Mouse (Mus musculus) MEL (cell line): ENCODE measurements around the gene Atpaf2. TPM values are rescaled to one million over a fixed set of nuclear protein-coding genes. Genes with fewer than 3 reads are reported as not detected.

Experiments
- DNase-seq: peaks from one replicate; pipeline ENCODE4 v3.0.0; 2011; ENCODE audit warnings: low read depth, low spot score
- H3K27ac ChIP-seq: 2 replicates; pipeline ENCODE4 v1.5.1; 2012; ENCODE audit warnings: low read depth, mild to moderate bottlenecking, control low read depth, low read length, moderate library complexity; ENCODE audit not compliant: control insufficient read depth
- H3K27me3 ChIP-seq, 2 experiments: fragments of 150-350 bp in 1 of 2; sonication (generic) in 1 of 2; 2 replicates each; pipeline ENCODE4 v1.6.1; 2012; ENCODE audit warnings: low read length in 2 of 2, mild to moderate bottlenecking in 2 of 2, improper control_type of control experiment in 1 of 2, moderate library complexity in 1 of 2; ENCODE audit not compliant: insufficient read depth in 2 of 2, control insufficient read depth in 1 of 2
- H3K36me3 ChIP-seq, 2 experiments: 2 replicates each; pipeline ENCODE4 v1.6.1; 2012 to 2014; ENCODE audit warnings: low read length in 2 of 2, improper control_type of control experiment in 1 of 2, inconsistent platforms in 1 of 2, mild to moderate bottlenecking in 1 of 2; ENCODE audit not compliant: insufficient read depth in 2 of 2, control insufficient read depth in 1 of 2
- H3K4me1 ChIP-seq, 2 experiments: fragments of 150-350 bp in 1 of 2; sonication (generic) in 1 of 2; 2 replicates each; pipeline ENCODE4 v1.6.1; 2012; ENCODE audit warnings: low read length in 2 of 2, improper control_type of control experiment in 1 of 2, mild to moderate bottlenecking in 1 of 2; ENCODE audit not compliant: insufficient read depth in 2 of 2, control insufficient read depth in 1 of 2
- H3K4me3 ChIP-seq, 2 experiments: fragments of 150-350 bp in 1 of 2; sonication (generic) in 1 of 2; 2 replicates each; pipeline ENCODE4 v1.5.1; 2012; ENCODE audit warnings: low read depth in 2 of 2, low read length in 2 of 2, mild to moderate bottlenecking in 2 of 2, moderate library complexity in 2 of 2, control low read depth in 1 of 2, improper control_type of control experiment in 1 of 2; ENCODE audit not compliant: control insufficient read depth in 1 of 2, insufficient read depth in 1 of 2
- H3K79me2 ChIP-seq: 2 replicates; pipeline ENCODE4 v1.6.1; 2012; ENCODE audit warnings: mild to moderate bottlenecking, low read length, moderate library complexity; ENCODE audit not compliant: control insufficient read depth, poor library complexity, insufficient read depth
- H3K9ac ChIP-seq: 2 replicates; pipeline ENCODE4 v1.6.1; 2012; ENCODE audit warnings: low read depth, mild to moderate bottlenecking, control low read depth, low read length, moderate library complexity; ENCODE audit not compliant: control insufficient read depth, poor library complexity, severe bottlenecking
- H3K9me3 ChIP-seq: fragments of 150-350 bp; sonication (generic); replicated peaks from 2 replicates; pipeline ENCODE4 v1.6.1; 2012; ENCODE audit warnings: mild to moderate bottlenecking, low read length, improper control_type of control experiment, moderate library complexity; ENCODE audit not compliant: insufficient read depth
- BHLHE40 ChIP-seq: IDR thresholded peaks from 2 replicates; pipeline ENCODE4 v1.6.1; 2012; ENCODE audit warnings: low read depth, mild to moderate bottlenecking, inconsistent platforms, low read length, improper control_type of control experiment, borderline replicate concordance
- CHD2 ChIP-seq: IDR thresholded peaks from 2 replicates; pipeline ENCODE4 v1.6.1; 2011; ENCODE audit warnings: low read length, improper control_type of control experiment
- CTCF ChIP-seq, 3 experiments: IDR thresholded peaks in 2 of 3; conservative IDR thresholded peaks in 1 of 3; 2 replicates each; pipeline ENCODE4 v1.5.1; 2011 to 2012; ENCODE audit warnings: low read length in 3 of 3, low read depth in 2 of 3, mild to moderate bottlenecking in 2 of 3, improper control_type of control experiment in 1 of 3, inconsistent platforms in 1 of 3, mixed read lengths in 1 of 3, moderate library complexity in 1 of 3; ENCODE audit not compliant: control insufficient read depth in 1 of 3, insufficient read depth in 1 of 3, poor library complexity in 1 of 3, severe bottlenecking in 1 of 3
- E2F4 ChIP-seq: IDR thresholded peaks from 2 replicates; pipeline ENCODE4 v1.6.1; 2011; ENCODE audit warnings: low read depth, low read length, improper control_type of control experiment, borderline replicate concordance
- ELF1 ChIP-seq: IDR thresholded peaks from 2 replicates; pipeline ENCODE4 v1.6.1; 2014; ENCODE audit warnings: low read depth, mild to moderate bottlenecking, inconsistent platforms, low read length, improper control_type of control experiment, moderate library complexity
- ETS1 ChIP-seq: IDR thresholded peaks from 2 replicates; pipeline ENCODE4 v1.6.1; 2012; ENCODE audit warnings: low read depth, mild to moderate bottlenecking, inconsistent platforms, low read length, improper control_type of control experiment, moderate library complexity
- GABPA ChIP-seq: IDR thresholded peaks from 2 replicates; pipeline ENCODE4 v1.6.1; 2012; ENCODE audit warnings: low read depth, mild to moderate bottlenecking, inconsistent platforms, low read length, improper control_type of control experiment, moderate library complexity
- HCFC1 ChIP-seq: IDR thresholded peaks from 2 replicates; pipeline ENCODE4 v1.6.1; 2012; ENCODE audit warnings: low read depth, mild to moderate bottlenecking, inconsistent platforms, low read length, improper control_type of control experiment, moderate library complexity
- KAT2A ChIP-seq: conservative IDR thresholded peaks from 2 replicates; pipeline ENCODE4 v1.6.1; 2012; ENCODE audit warnings: low read depth, low read length, improper control_type of control experiment, inconsistent platforms
- MAX ChIP-seq: IDR thresholded peaks from 2 replicates; pipeline ENCODE4 v1.6.1; 2011; ENCODE audit warnings: low read length, improper control_type of control experiment
- MAZ ChIP-seq: IDR thresholded peaks from 2 replicates; pipeline ENCODE4 v1.6.1; 2012; ENCODE audit warnings: low read depth, mild to moderate bottlenecking, inconsistent platforms, low read length, improper control_type of control experiment
- MEF2A ChIP-seq: IDR thresholded peaks from 2 replicates; pipeline ENCODE4 v1.6.1; 2014; ENCODE audit warnings: low read depth, mild to moderate bottlenecking, inconsistent platforms, low read length, improper control_type of control experiment; ENCODE audit not compliant: poor library complexity, insufficient replicate concordance, severe bottlenecking; ENCODE audit errors: extremely low read depth
- MXI1 ChIP-seq: IDR thresholded peaks from 2 replicates; pipeline ENCODE4 v1.6.1; 2011; ENCODE audit warnings: mild to moderate bottlenecking, low read depth, low read length, improper control_type of control experiment
- MYB ChIP-seq: IDR thresholded peaks from 2 replicates; pipeline ENCODE4 v1.6.1; 2011; ENCODE audit warnings: mild to moderate bottlenecking, low read depth, low read length, improper control_type of control experiment
- MYC ChIP-seq: IDR thresholded peaks from 2 replicates; pipeline ENCODE4 v1.6.1; 2011; ENCODE audit warnings: low read depth, mild to moderate bottlenecking, low read length, improper control_type of control experiment, moderate library complexity
- NELFE ChIP-seq: IDR thresholded peaks from 2 replicates; pipeline ENCODE4 v1.6.1; 2011; ENCODE audit warnings: low read depth, low read length, improper control_type of control experiment
- NRF1 ChIP-seq: IDR thresholded peaks from 2 replicates; pipeline ENCODE4 v1.6.1; 2014; ENCODE audit warnings: low read depth, mild to moderate bottlenecking, inconsistent platforms, low read length, improper control_type of control experiment, moderate library complexity; ENCODE audit not compliant: poor library complexity, insufficient read depth, severe bottlenecking
- POLR2A ChIP-seq, 2 experiments: IDR thresholded peaks; 2 replicates each; pipeline ENCODE4 v1.6.1; 2011 to 2012; ENCODE audit warnings: low read length in 2 of 2, mild to moderate bottlenecking in 2 of 2, control low read depth in 1 of 2, improper control_type of control experiment in 1 of 2, low read depth in 1 of 2, moderate library complexity in 1 of 2; ENCODE audit not compliant: control insufficient read depth in 1 of 2, insufficient read depth in 1 of 2, poor library complexity in 1 of 2
- POLR2AphosphoS2 ChIP-seq: IDR thresholded peaks from 2 replicates; pipeline ENCODE4 v1.6.1; 2011; ENCODE audit warnings: low read length, improper control_type of control experiment
- SIN3A ChIP-seq: IDR thresholded peaks from 2 replicates; pipeline ENCODE4 v1.6.1; 2012; ENCODE audit warnings: low read length, improper control_type of control experiment, inconsistent platforms
- TAL1 ChIP-seq: IDR thresholded peaks from 2 replicates; pipeline ENCODE4 v1.6.1; 2012; ENCODE audit warnings: mild to moderate bottlenecking, inconsistent platforms, low read length, moderate library complexity, mixed read lengths
- TBP ChIP-seq: IDR thresholded peaks from 2 replicates; pipeline ENCODE4 v1.8.0; 2011; ENCODE audit warnings: low read depth, low read length, improper control_type of control experiment
- TCF12 ChIP-seq: IDR thresholded peaks from 2 replicates; pipeline ENCODE4 v1.6.1; 2014; ENCODE audit warnings: low read depth, mild to moderate bottlenecking, inconsistent platforms, low read length, improper control_type of control experiment, moderate library complexity
- UBTF ChIP-seq: IDR thresholded peaks from 2 replicates; pipeline ENCODE4 v1.6.1; 2012; ENCODE audit warnings: low read depth, mild to moderate bottlenecking, inconsistent platforms, low read length, improper control_type of control experiment, moderate library complexity, borderline replicate concordance; ENCODE audit not compliant: insufficient read depth
- USF1 ChIP-seq: IDR thresholded peaks from 2 replicates; pipeline ENCODE4 v1.6.1; 2014; ENCODE audit warnings: low read depth, mild to moderate bottlenecking, inconsistent platforms, low read length, improper control_type of control experiment, moderate library complexity
- USF2 ChIP-seq, 2 experiments: IDR thresholded peaks; 2 replicates each; pipeline ENCODE4 v1.6.1; 2011 to 2012; ENCODE audit warnings: improper control_type of control experiment in 2 of 2, low read length in 2 of 2, borderline replicate concordance in 1 of 2, inconsistent platforms in 1 of 2, low read depth in 1 of 2, mild to moderate bottlenecking in 1 of 2; ENCODE audit not compliant: insufficient read depth in 1 of 2
- ZC3H11A ChIP-seq: IDR thresholded peaks from 2 replicates; pipeline ENCODE4 v1.6.1; 2012; ENCODE audit warnings: low read depth, mild to moderate bottlenecking, inconsistent platforms, low read length, improper control_type of control experiment
- ZMIZ1 ChIP-seq: IDR thresholded peaks from 2 replicates; pipeline ENCODE4 v1.6.1; 2012; ENCODE audit warnings: low read depth, mild to moderate bottlenecking, inconsistent platforms, low read length, improper control_type of control experiment, moderate library complexity
- polyA plus RNA-seq, 2 experiments: library from polyadenylated mRNA; stranded (reverse) in 1 of 2; unstranded in 1 of 2; fragments of >175 nt in 1 of 2; fragments of >200 nt in 1 of 2; gene quantifications; 2 replicates each; pipeline versions ENCODE4 v1.2.1 to v1.2.4; 2012; ENCODE audit warnings: low replicate concordance in 2 of 2, low read depth in 1 of 2; ENCODE audit not compliant: insufficient read length in 2 of 2, insufficient read depth in 1 of 2, missing spikeins in 1 of 2
- total RNA-seq: library from RNA; depleted of rRNA; stranded (reverse); fragments of 300-350 nt; gene quantifications from 2 replicates; pipeline ENCODE4 v1.2.3, GENCODE M21; 2012

The Atpaf2 gene
- total and polyA plus RNA-seq, 3 experiments, result 82.6 to 102 TPM; not detected in 1

DNA sequence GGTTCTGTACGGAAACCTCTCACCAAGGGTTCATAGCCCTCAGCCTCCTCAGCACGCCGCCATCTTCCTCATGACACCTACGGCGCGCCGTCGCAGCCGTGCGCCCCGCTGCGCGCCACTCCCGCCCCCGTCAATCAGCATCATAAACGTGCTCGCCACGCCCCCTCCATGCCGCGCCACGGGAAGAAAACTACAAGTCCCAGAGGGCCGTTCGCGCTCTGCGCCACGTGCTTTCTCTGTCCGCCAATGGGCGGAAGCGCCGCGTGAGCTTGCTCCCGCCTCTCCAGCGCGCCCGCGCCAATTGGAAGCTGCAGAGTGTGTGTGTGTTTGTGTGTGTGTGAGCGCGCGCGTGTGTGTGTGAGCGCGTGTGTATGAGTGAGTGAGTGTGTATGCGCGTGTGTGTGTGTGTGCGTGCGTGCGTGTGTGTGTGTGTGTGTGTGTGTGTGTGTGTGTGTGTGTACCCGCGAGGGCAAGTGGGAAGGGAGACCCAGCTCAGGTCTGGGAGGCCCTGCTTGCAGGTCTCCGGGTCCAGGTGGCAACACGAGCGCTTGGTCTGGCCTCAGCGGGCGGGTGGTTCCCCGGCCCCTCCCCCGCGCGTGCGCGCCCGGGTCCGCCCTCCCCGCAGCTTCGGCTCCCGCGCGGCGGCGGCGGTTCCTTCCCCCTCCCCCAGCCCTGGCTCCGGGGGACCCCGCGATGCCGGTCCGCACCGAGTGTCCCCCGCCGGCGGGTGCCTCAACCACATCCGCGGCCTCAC is 1.1 kb downstream of the Atpaf2 start, which contains the start of gene Gid4:
Gid4 (plus strand) TSS at position 183 of the 754 bp plus-strand sequence.
- Histone ChIP-seq H3K9me3 (no peaks in the 10 kb centered on the region), H3K4me1 (peaks cover 7 to 29% of the 10 kb centered on the region in 2 experiments; a peak in 3 of 4 replicates), H3K79me2 (peaks cover 42% of the 10 kb centered on the region), H3K36me3 (peaks cover 0 to 24% of the 10 kb centered on the region in 2 experiments; a peak in 2 of 4 replicates)
- peak; percentile 100 for DNase-seq
- TF ChIP-seq ZMIZ1, result peak; percentile 61; the same call in 1 of the 2 replicates
- peak; percentile 82; the same call in 1 of the 2 replicates for TF ChIP-seq BHLHE40
- peak; percentile 75 for TF ChIP-seq TBP
- TF ChIP-seq MYB, result no peak
- TF ChIP-seq POLR2A (IDR thresholded peaks at IDR 0.05; ENCODE audit: control insufficient read depth in 1 of 2, insufficient read depth in 1 of 2, low read depth in 1 of 2, low read length in 2 of 2, poor library complexity in 1 of 2), result peak; percentile 76 to 90
- no peak for TF ChIP-seq TAL1
- TF ChIP-seq MAZ, result peak; percentile 13
- peak; percentile 64; the same call in 1 of the 2 replicates for TF ChIP-seq CHD2
- TF ChIP-seq TCF12, result peak; percentile 53
- no peak for TF ChIP-seq CTCF (IDR thresholded peaks at IDR 0.05 in 2 of 3, conservative IDR thresholded peaks at IDR 0.05 in 1 of 3; ENCODE audit: control insufficient read depth in 1 of 3, insufficient read depth in 1 of 3, low read depth in 2 of 3, low read length in 3 of 3, poor library complexity in 1 of 3, severe bottlenecking in 1 of 3)
- TF ChIP-seq E2F4, result peak; percentile 90
- TF ChIP-seq NELFE, result peak; percentile 74
- peak; percentile 99 for TF ChIP-seq SIN3A
- peak; percentile 85 to 96; a peak in 3 of 4 replicates for TF ChIP-seq USF2 (IDR thresholded peaks at IDR 0.05; ENCODE audit: borderline replicate concordance in 1 of 2, insufficient read depth in 1 of 2, low read depth in 1 of 2, low read length in 2 of 2)
- peak; percentile 98 for TF ChIP-seq HCFC1
- 0 out of 2 replicates have a peak, but pooled peaks have one; percentile 11 for TF ChIP-seq MEF2A
- peak; percentile 100 for TF ChIP-seq MAX
- peak; percentile 74; the same call in 1 of the 2 replicates for TF ChIP-seq ELF1
- no peak for TF ChIP-seq ZC3H11A
- no peak for TF ChIP-seq GABPA
- TF ChIP-seq NRF1, result peak; percentile 80
- peak; percentile 94 for TF ChIP-seq KAT2A
- TF ChIP-seq UBTF, result no peak
- TF ChIP-seq USF1, result peak; percentile 100
- TF ChIP-seq ETS1, result 0 out of 2 replicates have a peak, but pooled peaks have one; percentile 29
- TF ChIP-seq POLR2AphosphoS2, result peak; percentile 50; the same call in 1 of the 2 replicates
- peak; percentile 97 for TF ChIP-seq MYC
- TF ChIP-seq MXI1, result peak; percentile 97
- TF ChIP-seq, all 39 proteins: peak for 22
- H3K27ac ChIP-seq, result peak within 1 kb of the TSS; percentile 60
- H3K27me3 ChIP-seq, result no peaks in the 10 kb centered on the region
- peak within 1 kb of the TSS; percentile 91 to 96 for H3K4me3 ChIP-seq
- H3K9ac ChIP-seq, result peak within 1 kb of the TSS; percentile 90
